Mouse (Mus musculus): ENCODE results near the gene Txnrd2.

- TF ChIP-seq CTCF (IDR thresholded peaks at IDR 0.05; ENCODE audit: control insufficient read depth, insufficient read depth, insufficient replicate concordance, low read depth, low read length) (no peak), POLR2A (IDR thresholded peaks at IDR 0.05; ENCODE audit: control insufficient read depth, low read depth, low read length) (no peak)
Observed at GRCm38 (mm10) chr16:18405876-18406275, 20.3 kb upstream of the Txnrd2 start.

Measured in testis, adult 2 months (tissue).